Mouse (Mus musculus) adipocyte (in vitro differentiated cells): ENCODE measurements around the gene Vamp5.

Source experiments
- DNase-seq: peaks from one replicate; pipeline ENCODE4 v3.0.0-alpha.2; 2016; ENCODE audit warnings: low spot score

The Vamp5 gene

DNA sequence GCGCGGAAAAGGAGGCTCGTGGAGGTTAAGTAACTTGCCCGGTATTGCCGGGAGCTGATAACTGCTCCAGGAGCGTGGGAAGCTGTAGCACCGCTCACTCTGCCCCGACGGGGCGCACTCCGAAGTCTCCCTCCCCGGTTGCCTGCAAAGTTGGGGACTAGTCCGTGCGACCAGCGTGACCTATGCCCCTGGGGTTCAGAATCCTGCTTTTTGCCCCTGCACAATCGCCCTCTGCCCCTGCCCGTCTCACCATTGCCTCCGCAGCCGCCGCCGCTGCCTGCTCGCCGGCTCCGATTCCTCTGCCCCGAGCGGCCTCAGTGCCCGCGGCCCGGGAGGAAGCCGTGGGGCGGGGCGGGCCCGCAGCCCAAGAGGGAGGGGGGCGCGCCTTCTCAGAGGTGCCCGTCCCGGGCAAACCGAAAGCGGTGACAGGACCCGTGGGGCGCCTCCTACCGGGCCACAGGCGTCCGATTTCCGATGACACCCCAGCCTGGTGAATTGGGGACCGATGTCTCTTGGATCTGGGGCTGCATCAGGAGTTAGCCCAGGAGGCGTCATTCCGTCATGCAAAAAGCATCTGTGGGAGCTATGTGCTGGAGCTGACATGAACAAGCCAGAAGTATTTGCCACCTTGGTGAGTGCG lies at the start of gene Vamp5:
Gene Vamp5 (minus strand): TSS at position 338 of the 640 bp plus-strand sequence.
- DNase-seq: peak; percentile 82

DNA sequence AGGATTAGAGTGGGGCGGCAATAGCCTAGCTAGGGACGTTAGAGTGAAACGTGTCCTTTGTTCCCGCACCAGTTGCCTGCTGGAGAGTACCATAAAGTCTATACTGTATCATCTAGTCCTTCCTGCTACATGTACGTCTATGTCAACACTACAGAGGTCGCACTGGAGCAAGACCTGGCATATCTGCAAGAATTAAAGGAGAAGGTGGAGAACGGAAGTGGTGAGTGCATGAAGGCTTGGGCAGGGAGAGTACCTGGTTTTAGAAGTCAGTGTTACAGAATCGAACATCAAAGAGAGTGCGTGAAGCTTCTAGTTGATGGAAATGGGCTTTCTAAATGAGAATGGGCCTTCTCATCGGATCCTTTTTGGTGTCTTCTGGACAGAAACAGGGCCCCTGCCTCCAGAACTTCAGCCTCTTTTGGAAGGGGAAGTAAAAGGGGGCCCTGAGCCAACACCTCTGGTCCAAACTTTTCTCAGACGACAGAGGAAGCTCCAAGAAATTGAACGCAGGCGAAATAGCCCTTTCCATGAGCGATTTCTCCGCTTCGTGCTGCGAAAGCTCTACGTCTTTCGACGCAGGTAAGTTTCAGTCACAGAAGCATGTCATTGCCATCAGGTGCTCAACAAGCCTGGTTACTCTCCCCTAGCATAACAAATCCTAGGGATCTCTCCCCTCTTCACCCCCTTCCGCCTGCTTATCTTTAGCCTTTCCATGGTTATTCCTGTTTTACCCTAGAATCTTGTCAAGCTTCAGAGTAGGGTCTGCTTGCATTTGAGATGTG lies 49.0 kb upstream of the Vamp5 start:
- DNase-seq: no peak

DNA sequence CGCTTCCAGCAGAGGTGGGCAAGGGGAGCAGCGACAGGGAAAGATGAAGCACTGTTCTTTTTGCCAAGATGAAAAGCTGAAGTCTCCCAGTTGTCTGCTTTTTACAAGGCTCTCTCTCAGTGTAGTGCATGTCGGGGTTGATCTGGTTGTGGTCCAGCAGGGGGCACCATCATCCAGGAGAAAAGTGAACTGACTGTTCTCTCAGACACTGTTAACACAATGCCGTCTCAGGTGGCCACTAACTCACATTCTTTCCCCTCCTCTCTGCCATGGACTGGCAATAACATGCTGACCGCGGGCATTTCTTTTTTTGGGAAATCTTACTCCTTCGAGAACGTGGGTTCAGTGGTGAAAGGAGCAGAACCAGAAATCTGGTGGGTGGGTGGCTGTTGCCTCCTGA lies 47.8 kb upstream of the Vamp5 start:
- peak; percentile 89 for DNase-seq

DNA sequence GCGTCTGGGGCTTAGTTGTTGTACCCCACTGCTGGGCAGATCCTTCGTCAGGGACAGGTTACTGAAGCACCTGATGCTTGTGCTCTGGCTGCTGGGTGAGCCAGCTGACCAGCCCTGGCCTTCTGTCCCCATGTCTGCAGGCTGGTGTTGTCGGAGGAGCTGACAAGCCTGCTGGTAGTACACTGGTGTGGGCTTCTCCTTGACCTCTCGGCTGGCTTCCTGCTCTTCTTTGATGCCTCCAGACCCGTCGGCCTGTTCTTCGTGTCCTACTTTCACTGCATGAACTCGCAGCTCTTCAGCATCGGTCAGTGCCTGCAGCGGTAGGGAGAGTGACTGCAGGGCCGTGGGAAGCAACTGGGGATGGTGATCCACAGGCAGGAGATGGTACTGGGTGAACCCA lies 45.4 kb upstream of the Vamp5 start:
- no peak for DNase-seq

DNA sequence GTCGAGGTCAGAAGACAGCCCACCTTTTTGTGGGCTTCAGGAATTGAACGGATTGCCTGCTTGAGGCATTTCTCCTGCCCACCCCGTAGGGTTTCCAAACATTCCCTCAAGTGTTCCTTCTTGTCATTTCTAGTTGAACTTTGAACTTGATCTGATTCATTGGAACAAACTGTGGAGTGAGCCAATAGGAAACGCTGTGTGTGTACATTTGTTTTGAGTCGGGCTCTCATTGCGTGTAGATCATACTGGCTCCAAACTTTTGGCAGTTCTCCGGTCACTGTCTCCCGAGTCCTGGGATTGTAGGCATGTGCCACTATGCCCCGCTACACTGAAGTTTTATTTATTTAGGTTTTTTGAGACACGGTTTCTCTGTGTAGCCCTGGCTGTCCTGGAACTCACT lies 40.6 kb upstream of the Vamp5 start:
- no peak for DNase-seq

DNA sequence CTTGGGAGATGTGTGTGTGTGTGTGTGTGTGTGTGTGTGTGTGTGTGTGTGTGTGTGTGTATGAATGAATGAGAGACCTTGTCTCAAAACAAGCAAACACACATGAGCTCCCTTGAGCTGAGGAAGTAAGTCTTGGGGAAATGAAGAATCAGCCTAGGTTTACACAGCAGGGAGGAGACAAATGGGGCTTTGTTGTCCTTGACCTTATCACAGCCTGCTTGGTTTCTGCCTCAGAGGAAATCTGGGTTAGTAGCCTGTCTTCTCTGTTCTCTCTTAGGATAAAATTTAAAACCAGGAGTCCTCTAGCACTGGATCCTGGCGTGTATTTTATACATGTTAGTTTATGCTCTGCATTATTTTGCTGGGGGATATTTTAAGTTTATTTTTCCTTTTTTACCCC lies 39.5 kb upstream of the Vamp5 start:
- no peak for DNase-seq

DNA sequence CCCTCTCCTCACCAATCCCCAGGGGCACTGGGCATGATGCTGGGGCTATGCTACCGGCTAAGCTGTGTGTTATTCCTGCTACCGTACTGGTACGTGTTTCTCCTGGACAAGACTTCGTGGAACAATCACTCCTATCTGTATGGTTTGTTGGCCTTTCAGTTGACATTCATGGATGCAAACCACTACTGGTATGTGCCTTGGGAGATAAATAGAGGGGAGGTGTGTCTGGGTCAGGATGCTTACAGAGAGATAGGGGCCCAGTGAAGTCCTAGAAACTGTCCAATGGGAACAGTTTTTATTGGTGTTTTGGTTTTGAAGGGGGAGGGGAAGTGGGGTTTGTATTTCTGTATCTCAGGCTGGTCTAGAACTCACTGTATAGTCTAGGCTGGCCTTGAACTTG lies 38.0 kb upstream of the Vamp5 start:
- no peak for DNase-seq

DNA sequence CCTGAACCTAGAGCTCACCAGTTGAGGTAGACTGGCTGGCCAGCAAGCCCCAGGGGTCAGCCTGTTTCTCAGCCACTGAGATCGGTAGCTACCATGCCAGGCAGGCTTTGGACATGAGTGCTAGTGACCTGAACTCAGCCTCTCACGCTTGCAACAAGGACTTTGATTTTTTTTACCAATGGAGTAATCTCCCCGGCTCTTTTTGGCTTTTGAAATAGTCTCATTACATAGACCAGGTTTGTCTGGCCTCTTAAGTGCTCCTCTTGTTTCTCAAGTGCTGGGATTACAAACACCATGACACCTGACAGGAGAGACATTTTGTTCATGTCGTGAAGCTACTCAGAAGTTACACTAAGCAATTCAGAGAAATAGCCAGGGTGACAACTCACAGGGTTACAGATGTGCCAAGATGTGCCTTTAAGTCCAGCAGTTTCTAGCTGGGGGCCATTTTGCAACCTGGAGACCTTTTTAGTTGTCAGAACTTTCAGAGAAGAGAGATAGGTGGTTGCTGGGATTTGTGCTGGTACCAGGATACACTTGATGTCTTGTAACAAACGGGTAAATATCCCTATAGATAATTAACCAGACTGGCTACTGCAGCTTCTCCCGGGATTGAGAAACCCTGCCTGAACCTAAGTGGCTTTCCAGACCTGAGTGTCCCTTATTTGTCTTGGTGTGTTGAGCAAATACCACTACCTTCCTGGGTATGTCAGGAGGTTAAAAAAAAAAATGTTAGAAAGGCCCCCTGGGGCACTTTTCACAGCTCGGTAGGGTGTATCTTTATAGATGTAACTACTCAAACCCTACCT lies 35.9 kb upstream of the Vamp5 start:
- DNase-seq: no peak

DNA sequence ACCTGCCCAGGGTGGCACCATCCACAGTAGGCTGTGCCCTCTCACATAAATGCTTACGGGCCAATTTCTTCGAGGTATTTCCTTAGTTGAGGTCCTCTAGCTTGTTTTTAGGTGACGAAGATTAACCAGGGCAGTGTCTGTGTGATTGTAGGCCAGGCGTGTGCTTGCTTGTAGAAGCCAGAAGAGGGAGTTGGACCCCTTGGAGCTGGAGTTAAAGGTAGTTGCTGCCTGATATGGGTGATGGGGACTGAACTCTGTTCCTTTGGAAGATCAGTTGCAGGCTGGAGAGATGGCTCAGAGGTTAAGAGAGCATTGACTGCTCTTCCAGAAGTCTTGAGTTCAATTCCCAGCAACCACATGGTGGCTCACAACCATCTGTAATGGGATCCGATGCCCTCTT lies 34.9 kb upstream of the Vamp5 start:
- no peak for DNase-seq

DNA sequence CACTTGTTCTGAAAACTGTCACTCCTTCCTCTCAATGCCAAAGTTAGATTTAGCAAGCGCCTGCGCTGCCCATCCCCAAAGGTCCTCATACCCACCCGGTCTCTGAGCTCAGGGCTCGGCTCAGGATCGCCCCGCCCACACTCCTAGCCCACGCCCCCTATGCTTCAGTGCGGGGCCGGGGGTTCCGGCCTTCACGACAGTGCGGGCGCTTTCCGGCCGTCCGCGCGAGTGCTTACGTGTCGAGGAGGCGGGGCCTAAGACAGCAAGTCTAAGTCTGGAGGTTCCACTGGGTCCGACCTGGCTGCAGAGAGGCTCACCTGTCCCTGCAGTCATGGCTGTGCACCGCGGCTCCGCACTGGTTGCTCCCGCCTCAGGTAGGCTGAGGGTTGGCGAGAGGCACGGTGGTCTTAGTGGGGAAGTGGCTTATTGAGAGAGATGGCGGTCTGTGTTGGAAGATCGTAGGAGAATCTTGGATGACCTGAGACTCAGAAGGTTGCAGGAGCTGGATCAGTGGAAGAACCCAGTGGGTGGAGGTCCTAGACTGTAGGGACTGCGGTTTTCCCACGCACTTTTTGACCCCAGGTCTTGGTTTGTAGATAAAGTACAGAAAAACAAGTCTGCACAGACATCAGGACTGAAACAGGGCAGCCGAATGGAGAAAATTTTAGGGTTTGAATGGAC lies 33.9 kb upstream of the Vamp5 start, which contains the start of gene Ggcx:
Gene Ggcx (plus strand): TSS at position 233 of the 681 bp plus-strand sequence.
- peak; percentile 95 for DNase-seq

DNA sequence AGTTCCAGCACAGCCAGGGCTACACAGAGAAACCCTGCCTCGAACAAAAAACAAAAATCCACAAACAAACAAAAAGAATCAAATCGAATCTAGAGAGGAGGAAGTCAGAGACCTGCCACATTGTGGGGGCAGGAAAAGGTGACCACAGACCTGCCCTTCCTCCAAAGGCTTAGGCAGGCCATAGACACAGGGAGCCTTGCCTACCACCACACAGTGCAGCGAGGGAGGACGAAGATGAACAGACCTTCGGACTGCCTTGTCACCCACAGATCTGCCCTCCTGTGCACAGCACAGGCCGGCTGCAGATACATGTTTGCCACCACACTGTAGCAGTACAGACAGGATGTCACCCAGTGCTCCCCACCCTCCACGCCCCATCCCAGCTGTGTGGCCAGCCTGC lies 30.2 kb upstream of the Vamp5 start:
- DNase-seq: no peak

DNA sequence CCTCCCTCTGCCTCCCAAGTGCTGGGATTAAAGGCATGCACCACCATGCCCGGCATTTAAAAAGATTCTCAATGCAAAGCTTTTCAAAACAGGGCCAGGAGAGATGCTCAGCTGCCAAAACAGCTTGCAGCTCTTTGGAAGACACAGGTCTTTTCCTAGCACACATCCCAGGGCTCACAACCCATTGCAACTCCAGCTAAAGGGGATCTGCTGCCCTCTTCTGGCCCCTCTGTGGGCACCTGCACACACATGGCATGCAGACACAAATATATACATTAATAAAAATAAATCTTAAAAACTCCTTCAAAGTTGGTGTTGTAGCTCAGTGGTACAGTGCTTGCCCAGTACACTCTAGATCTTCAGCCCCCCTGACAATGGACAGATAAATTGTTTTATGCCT lies 29.7 kb upstream of the Vamp5 start:
- no peak for DNase-seq

DNA sequence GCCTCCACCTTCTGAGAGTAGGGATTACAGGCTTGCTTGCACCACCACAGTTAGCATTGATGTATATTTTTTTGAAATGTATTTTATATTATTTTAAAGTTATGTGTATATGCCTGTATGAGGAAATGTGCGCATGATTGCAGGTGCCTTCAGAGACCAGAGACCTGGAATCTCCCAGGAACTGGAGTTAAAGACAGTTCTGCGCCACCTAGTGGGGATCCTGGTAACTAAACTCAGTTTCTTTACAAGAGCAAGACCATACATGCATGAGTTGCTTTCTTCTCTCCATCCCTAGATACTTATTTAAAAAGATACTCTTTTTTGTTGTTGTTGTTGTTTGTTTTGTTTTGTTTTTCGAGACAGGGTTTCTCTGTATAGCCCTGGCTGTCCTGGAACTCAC lies 29.3 kb upstream of the Vamp5 start:
- peak; percentile 86 for DNase-seq

DNA sequence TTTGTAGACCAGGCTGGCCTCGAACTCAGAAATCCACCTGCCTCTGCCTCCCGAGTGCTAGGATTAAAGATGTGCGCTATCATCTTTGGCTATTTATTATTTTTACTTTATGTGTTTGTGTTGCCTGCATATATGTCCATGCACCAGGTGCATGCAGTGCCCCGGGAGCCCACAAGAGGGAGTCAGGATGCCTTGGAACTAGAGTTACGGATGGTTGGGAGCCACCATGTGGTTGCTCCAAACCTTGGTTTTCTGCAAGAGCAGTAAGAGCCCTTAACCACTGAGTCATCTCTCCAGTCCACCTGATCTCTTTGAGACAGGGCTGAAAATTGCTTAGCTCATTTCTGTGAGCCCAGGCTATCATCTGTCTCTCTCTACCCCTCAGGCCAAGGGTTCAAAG lies 26.9 kb upstream of the Vamp5 start:
- peak; percentile 93 for DNase-seq

DNA sequence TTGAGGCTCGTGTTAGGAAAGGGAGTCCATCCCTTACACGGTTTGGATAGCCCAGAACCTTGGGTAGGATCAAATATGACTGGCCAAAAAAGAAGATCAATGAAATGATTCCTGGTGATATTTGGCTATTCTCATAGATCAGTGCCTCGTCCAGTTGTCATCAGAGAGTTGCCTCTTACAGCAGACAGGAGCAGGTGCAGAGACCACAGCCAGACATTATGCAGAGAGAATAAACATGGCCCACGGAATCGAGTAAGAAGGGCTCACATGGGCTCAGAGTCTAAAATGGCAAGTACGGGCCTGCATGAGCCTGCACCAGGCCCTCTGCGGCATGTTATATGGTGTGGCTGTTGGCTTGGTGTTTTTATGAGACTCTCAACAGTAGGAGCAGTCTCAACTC lies 25.1 kb upstream of the Vamp5 start:
- DNase-seq: no peak

DNA sequence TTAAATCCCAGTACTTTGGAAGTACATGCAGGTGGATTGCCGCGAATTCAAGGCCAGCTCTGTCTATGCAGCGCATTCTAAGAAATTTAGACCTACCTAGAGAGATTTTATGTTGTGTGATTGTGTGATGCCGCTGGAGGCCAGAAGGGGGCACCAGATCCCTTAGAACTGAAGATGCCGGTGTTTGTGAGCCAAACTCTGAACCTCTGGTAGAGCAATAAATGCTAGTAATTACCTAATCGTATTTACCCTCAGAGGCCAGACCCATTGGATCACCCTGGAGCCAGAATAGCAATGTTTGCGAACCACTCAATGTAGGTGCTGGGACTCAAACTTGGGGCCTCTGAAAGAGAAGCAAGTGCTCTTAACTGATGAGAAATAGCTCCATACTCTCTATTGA lies 21.6 kb upstream of the Vamp5 start:
- DNase-seq: peak; percentile 85

DNA sequence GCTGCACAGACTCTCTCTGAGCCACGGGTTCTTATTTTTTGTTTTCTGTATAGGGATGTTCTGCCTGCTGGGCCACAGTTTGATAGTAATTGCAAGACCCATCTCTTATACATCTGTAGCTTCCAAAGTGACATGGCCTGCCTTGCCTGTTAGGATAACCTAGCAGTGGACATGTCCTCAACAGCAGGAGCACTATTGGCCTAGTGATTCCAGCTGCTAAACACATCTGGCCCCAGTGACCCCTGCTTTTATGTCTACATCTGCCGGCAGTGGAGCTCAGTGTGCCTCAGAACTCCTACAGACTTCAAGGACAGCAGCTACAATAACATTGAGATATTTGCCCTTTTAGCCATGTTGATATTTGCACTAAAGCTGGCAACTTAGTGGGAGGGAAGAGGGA lies 19.7 kb upstream of the Vamp5 start:
- no peak for DNase-seq

DNA sequence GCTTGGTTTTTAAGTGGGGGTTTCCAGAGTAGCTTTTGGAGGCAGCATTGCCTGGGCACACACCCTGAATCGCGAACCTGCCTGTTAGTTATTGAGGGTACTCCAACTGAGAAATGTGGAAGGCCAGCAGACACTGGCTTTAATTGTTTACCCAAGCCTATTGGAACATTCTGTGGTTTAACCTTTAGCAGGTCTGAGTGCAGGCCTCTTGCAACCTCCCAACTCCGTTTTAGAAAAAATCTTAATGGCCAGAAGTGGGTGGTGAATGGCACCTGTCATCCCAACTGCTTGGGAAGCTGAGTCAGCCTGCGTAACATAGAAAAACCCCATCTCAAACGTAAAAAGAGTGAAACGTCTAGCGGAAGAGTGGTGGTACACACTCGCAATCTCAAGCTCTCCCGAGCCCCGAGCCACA lies 16.6 kb upstream of the Vamp5 start:
- no peak for DNase-seq

DNA sequence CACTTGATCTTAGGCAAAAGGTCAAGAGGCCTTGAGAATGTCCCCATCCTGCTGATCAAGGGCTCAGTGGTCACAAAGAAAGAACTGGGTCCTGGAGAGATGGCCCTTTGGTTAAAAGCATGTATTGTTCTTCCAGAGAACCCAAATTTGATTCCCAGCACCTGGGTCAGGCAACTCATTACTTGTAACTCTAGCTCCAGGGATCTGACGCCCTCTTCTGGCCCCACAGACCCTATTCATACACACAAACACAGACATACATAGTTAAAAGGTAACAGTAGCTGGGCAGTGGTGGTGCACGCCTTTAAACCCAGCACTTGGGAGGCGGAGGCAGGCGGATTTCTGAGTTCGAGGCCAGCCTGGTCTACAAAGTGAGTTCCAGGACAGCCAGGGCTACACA lies 12.1 kb upstream of the Vamp5 start:
- DNase-seq: no peak

DNA sequence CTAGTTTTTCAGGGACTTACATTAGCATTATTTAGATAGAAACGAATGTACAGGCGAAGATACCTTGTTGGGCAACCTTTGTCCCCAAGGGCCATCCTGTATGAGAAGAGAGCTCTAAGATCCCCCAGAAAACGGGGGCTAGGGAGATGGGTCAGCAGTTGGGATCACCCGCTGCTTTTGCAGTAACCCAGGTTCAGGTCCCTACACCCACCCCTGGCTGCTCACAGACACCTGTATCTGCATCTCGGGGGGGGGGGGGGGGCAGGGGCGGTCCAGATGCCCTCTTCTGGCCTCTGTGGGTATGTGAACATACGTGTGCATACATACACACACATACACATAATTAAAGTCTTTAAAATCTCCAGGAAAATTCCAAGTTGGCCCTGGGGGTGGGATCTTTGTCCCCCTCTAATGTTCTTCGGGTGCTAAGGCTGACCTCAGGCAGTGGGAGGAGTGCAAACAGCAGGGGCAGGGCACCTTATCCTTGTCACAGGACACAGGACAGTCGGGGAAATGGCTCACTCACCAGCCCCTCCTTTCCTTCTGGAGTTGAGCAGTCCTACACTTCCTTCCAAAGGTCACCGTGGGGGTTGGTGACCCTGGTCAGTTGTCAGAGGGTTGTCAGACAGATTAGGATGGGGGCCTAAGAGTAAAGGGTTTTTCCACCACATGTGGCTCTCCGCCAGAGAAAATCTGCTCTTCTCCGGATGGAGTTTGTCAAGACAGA lies 10.7 kb upstream of the Vamp5 start:
- peak; percentile 72 for DNase-seq

DNA sequence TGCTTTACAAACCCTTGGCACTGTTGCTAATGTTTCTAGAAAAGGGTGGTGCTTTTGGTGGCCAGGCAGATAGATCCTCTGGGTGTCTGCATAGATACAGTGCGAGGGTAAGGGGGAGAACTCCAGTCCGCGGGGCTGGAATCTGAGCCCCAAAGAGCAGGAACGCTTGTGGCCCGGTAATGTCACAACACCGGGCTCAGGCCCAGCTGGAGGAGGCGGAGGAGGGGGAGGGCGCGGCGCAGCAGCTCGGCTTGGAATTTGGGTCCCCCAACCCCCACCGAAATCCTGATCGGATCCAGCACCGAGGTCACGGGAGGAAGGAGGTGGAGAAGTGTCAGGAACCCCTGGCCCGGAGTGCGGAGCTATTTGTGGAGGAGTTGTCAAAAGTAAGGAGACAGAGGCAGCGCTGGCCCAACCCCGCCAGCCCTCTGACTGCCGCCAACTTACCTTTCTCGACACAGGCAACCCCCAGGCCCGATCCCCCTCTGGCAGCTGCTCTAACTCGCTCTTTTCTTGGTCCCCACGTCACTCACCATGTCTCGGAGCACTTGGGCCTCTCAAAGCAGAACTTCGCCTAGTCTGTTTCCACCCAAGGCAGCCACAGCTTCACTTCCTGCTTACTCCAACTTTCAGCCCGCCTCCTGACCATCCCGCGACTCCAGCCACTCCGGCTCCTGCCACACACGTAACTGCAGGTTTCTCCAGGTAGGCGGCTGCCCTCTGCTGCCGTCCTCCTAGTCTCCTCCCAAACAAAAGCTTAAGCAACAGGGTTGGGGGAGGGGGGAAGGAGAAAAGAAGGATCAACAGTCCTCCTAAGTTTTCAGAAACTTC lies 9.9 kb upstream of the Vamp5 start, which contains the start of gene Vamp8:
Gene Vamp8 (minus strand): TSS at position 763 of the 831 bp plus-strand sequence.
- DNase-seq: peak; percentile 93
